Mouse (Mus musculus) C2C12 (cell line): Measurements from ENCODE around the gene Gm20696.

Experiments
- CEBPB ChIP-seq: IDR thresholded peaks from one replicate; pipeline ENCODE4 v1.6.1; 2011; ENCODE audit warnings: low read depth, mild to moderate bottlenecking, control low read depth, moderate library complexity
- CTCF ChIP-seq: IDR thresholded peaks from one replicate; pipeline ENCODE4 v1.5.1; 2011; ENCODE audit not compliant: control insufficient read depth, insufficient read depth, insufficient read length
- FOSL1 ChIP-seq: IDR thresholded peaks from one replicate; pipeline ENCODE4 v1.8.0; 2011; ENCODE audit warnings: mild to moderate bottlenecking, low read length; ENCODE audit not compliant: poor library complexity, insufficient read depth, severe bottlenecking
- MAX ChIP-seq: IDR thresholded peaks from one replicate; pipeline ENCODE4 v1.6.1; 2011; ENCODE audit warnings: mild to moderate bottlenecking, control low read depth
- MYOD1 ChIP-seq: IDR thresholded peaks from one replicate; pipeline ENCODE4 v1.6.1; 2011; ENCODE audit warnings: low read depth; ENCODE audit not compliant: control insufficient read depth, insufficient read length
- MYOG ChIP-seq: IDR thresholded peaks from one replicate; pipeline ENCODE4 v1.6.1; 2011; ENCODE audit not compliant: control insufficient read depth, insufficient read length; ENCODE audit errors: extremely low read depth
- USF1 ChIP-seq: IDR thresholded peaks from one replicate; pipeline ENCODE4 v1.6.1; 2011; ENCODE audit warnings: low read depth, mild to moderate bottlenecking, control low read depth, moderate library complexity

DNA sequence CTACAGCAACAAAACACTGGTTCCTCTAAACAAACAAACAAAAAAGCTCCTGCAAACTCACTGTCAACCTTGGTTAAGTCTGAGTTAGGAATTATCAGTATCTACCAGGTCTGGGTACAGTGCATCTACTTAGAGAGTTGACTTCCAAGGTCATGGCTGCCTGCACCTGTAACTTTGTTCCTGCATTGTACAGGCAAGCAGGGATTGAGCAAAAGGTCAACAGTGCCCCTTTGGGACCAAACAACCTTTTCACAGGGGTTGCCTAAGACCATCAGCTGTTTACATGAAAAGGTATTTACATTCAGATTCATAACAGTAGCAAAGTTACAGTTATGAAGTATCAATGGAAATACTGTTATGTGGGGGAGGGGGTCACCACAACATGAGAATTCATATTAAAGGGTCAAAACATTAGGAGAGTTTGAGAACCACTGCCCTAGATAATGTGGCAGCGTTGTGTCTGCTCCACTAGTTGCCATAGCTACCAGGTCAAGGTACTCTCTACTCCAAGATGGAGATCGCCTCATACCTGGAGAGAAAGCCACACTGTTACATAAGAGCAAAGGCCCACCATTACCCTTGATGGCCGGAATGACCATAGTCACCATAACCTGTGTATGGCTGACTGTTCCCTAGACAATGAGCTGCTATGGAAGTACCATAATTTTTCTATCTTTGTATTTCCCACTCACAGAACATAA is 165.9 kb downstream of the Gm20696 start:
- TF ChIP-seq CTCF = no peak
- TF ChIP-seq MYOD1 = no peak
- TF ChIP-seq USF1 = no peak
- no peak for TF ChIP-seq MAX
- TF ChIP-seq MYOG = no peak
- no peak for TF ChIP-seq CEBPB
- no peak for TF ChIP-seq FOSL1
